11 mouse cellular contexts compared by ENCODE assay signal in genomic region chr17:33513874-33514273, GRCm38 (mm10). TPM values are rescaled to one million over a fixed set of nuclear protein-coding genes. Genes with fewer than 3 reads are reported as not detected.
DNase-seq lines count a peak whose midpoint lies in the region; TF ChIP-seq lines count a peak whose summit lies in the region.
"Had no signal": no experiment of that assay in that cellular context is flagged by ENCODE, and none has a peak within 500 bp of the region (broad histone marks: within the 10 kb centered on the region; RNA-seq: fewer than 3 reads in every experiment).

No protein-coding gene starts in this region.

- no peaks in the 10 kb centered on the region for H3K4me1 ChIP-seq in ES-Bruce4 (ENCODE audit: control insufficient read depth, insufficient read depth, low read length)
- no peaks in the 10 kb centered on the region for H3K4me1 ChIP-seq in embryonic fibroblast, embryonic 13.5 days (ENCODE audit: control insufficient read depth, insufficient read depth, low read length)

- no peak for TF ChIP-seq EP300 in ES-Bruce4 (IDR thresholded peaks at IDR 0.05; ENCODE audit: insufficient read depth, low read depth, low read length)

- peak; percentile 50 for TF ChIP-seq CTCF in layer of hippocampus, adult 2 months (conservative IDR thresholded peaks at IDR 0.05)
- peak; percentile 66 for TF ChIP-seq CTCF in ES-Bruce4 (IDR thresholded peaks at IDR 0.05; ENCODE audit: low read depth, low read length)
- TF ChIP-seq CTCF in embryonic fibroblast, embryonic 13.5 days (IDR thresholded peaks at IDR 0.05; ENCODE audit: borderline replicate concordance, insufficient read depth, low read length) = peak; percentile 11; the same call in 1 of the 2 replicates

- no peak overlapping the region for H3K9ac ChIP-seq in ES-Bruce4 (ENCODE audit: low read depth, poor library complexity, severe bottlenecking)
- H3K9ac ChIP-seq: heart, embryonic 13.5 days had no signal

- no peaks in the 10 kb centered on the region for H3K9me3 ChIP-seq in ES-Bruce4 (replicated peaks; ENCODE audit: control insufficient read depth, insufficient read depth, low read length, poor library complexity, severe bottlenecking)
- H3K9me3 ChIP-seq: heart, embryonic 13.5 days had no signal

- H3K4me3 ChIP-seq in layer of hippocampus, adult 2 months = no peak overlapping the region
- no peak overlapping the region for H3K4me3 ChIP-seq in ES-Bruce4 (ENCODE audit: low read depth, low read length)
- no peak overlapping the region for H3K4me3 ChIP-seq in embryonic fibroblast, embryonic 13.5 days (ENCODE audit: insufficient read depth, low read length)
- H3K4me3 ChIP-seq: heart, embryonic 13.5 days had no signal

- no peak for DNase-seq in layer of hippocampus, adult 2 months (ENCODE audit: low spot score in 2 of 2)
- DNase-seq in layer of hippocampus, adult 8-10 months (ENCODE audit: low spot score in 2 of 2) = no peak
- peak; percentile 55 for DNase-seq in A20 (ENCODE audit: low read depth, low spot score)
- no peak for DNase-seq in ovary, postnatal 10 days (ENCODE audit: low spot score)
- DNase-seq in right cerebral cortex, postnatal 10 days (ENCODE audit: low spot score in 2 of 2) = no peak
- DNase-seq: cerebellum, postnatal 25 days; left cerebral cortex, postnatal 4 days; lung, postnatal 36 days had no signal

- no peaks in the 10 kb centered on the region for H3K27me3 ChIP-seq in ES-Bruce4 (ENCODE audit: control insufficient read depth, insufficient read depth, low read length, poor library complexity, severe bottlenecking)
- H3K27me3 ChIP-seq: heart, embryonic 13.5 days had no signal

- no peaks in the 10 kb centered on the region for H3K36me3 ChIP-seq in ES-Bruce4 (ENCODE audit: control insufficient read depth, insufficient read depth, low read length, poor library complexity, severe bottlenecking)
- H3K36me3 ChIP-seq: heart, embryonic 13.5 days had no signal

- H3K27ac ChIP-seq in layer of hippocampus, adult 2 months = no peak overlapping the region
- H3K27ac ChIP-seq in ES-Bruce4 (ENCODE audit: insufficient read depth, low read length) = no peak overlapping the region
- H3K27ac ChIP-seq in embryonic fibroblast, embryonic 13.5 days (ENCODE audit: insufficient read depth, low read length) = no peak overlapping the region
- H3K27ac ChIP-seq: heart, embryonic 13.5 days had no signal

- TF ChIP-seq POLR2A in ES-Bruce4 (IDR thresholded peaks at IDR 0.05; ENCODE audit: insufficient read depth, low read length) = no peak
- no peak for TF ChIP-seq POLR2A in embryonic fibroblast, embryonic 13.5 days (IDR thresholded peaks at IDR 0.05; ENCODE audit: low read depth, low read length)

RNA-seq across cellular contexts. Expression of gene Adamts10, which starts 10.1 kb away (rescaled TPM):
- 10 to 100 TPM; 34.3 to 35.4 TPM for total RNA-seq in layer of hippocampus, adult 2 months (2021)
- 10 to 100 TPM; 25.9 to 42.7 (median 30.9) TPM for total RNA-seq in layer of hippocampus, adult 8-10 months (2022)
- 12.7 and 15.8 TPM in 2 replicates for polyA plus RNA-seq in ES-Bruce4 (2011; ENCODE audit: insufficient read depth, insufficient read length, low read depth, missing spikeins)
- 53.9 and 62.8 TPM in 2 replicates for polyA plus RNA-seq in embryonic fibroblast, embryonic 13.5 days (2011; ENCODE audit: insufficient read length, low read depth, missing spikeins)

RNA-seq across cellular contexts. Expression of gene Myo1f, which starts 41.6 kb away (rescaled TPM):
- 1 to 10 TPM; 1.3 to 1.5 TPM for total RNA-seq in layer of hippocampus, adult 2 months (2021)
- total RNA-seq in layer of hippocampus, adult 8-10 months (2022) = 10 to 100 TPM in 2 of 4 experiments, 1 to 10 TPM in 2; 1.3 to 11.8 (median 6.8) TPM
- polyA plus RNA-seq in ES-Bruce4 (2011; ENCODE audit: insufficient read depth, insufficient read length, low read depth, missing spikeins) = 0.18 TPM in 1 of 2 replicates, not detected in the other
- polyA plus RNA-seq in embryonic fibroblast, embryonic 13.5 days (2011; ENCODE audit: insufficient read length, low read depth, missing spikeins) = 0.68 and 1.5 TPM in 2 replicates

Comparison
In these comparisons a context has a peak if more than half of its experiments do, and no peak if none do; other contexts are left out.
1. CTCF ChIP-seq: peak in every context shown above with its lines; median percentile 66 in ES-Bruce4; 50 in layer of hippocampus, adult 2 months; 11 in embryonic fibroblast, embryonic 13.5 days.